Mouse (Mus musculus): ENCODE results near the gene Cat. TPM values are rescaled to one million over a fixed set of nuclear protein-coding genes. Genes with fewer than 3 reads are reported as not detected.

The Cat gene
- total RNA-seq, 2 experiments from 2014 or later: 404 to 406 TPM

DNA sequence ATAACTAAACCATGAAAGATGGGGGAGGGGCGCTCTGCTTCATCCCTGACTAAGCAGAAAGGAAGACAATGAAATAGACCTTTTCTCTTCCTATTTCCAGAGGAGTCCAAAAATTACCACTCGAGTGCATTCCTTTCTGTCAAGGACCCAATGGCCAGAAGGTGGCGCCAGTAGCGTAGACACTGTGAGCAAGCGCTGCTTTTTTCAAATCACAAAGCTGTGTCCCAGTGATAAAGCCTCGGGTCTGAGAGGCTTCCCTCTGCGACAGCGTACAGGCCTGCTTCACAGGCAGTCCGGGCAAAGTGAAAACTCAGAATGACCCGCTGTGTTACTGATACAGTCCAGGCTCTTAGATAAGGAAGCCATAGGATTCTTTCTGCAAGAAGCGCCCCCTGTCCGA lies 45.2 kb downstream of the Cat start:
- peak; percentile 71 to 74 for DNase-seq (ENCODE audit: low spot score in 2 of 2)

- DNase-seq (ENCODE audit: low spot score in 2 of 2): no peak
Measured at GRCm38 (mm10) chr2:103439071-103439622, 45.8 kb downstream of the Cat start.

GRCm38 (mm10) chr2:103436534-103436933 lies 48.4 kb downstream of the Cat start:
- no peak for DNase-seq (ENCODE audit: low spot score in 2 of 2)

DNA sequence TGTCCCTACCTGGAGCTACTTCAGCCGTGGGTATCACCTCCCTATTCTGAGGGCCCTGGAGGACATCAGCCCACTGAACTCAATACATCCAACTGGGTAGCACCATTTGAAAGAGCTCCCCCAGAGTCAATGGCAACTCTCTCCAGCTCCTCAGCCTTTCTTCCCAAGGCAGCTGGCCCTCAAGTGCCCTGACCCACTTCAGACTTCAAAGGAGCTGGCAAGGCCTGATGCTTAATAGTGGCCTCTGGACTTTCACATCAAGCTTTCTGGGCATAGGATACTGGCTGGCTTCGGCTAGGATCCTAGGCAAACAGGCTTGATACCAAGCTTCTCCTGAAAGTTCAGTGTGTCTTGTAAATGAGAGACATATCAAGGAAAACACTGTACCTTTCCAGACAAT lies 49.9 kb downstream of the Cat start:
- DNase-seq (ENCODE audit: low spot score in 2 of 2): no peak

DNA sequence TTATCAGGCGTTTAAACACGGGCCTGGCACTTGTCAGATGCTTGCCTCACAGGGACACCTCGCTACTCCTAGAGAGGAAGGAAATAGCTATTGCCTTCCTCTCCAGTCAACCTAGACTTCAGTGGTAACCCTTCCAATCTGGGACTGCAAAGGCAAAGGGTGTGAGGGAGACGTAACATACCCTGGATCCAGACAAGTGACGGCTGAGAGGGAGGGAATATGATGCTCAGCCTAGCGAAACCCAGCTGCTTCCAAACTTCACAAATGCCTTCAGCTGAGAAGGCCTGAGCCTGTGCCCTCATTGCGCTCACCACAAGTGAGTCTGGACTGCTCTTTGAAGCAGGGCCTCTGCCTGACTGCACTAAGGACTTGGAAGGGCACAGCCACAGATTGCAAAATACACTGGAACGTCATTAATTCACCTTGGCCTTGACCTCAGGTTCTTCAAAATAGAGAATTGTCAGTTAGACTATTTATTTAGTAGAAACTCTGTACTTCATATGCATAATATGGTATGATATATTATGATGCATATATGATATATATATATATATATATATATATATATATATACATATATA lies 52.2 kb downstream of the Cat start:
- DNase-seq (ENCODE audit: low spot score in 2 of 2): no peak

DNA sequence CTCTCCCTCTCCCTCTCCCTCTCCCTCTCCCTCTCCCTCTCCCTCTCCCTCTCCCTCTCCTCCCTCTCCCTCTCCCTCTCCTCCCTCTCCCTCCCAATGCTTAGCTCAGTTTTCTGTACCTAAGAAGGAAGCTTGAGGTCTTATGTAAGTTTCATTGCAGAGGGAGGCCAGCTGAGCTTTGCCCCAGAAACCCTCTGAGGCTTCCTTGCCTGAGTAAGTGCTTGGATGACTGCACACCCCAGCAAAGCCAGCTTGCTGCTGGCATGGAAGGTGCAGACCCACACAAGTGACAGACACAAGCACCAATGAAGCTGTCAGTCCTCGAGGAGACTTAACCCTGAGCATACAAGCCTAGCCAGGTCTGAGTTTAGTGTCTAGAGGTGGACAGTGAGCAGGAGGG lies 54.2 kb downstream of the Cat start:
- no peak for DNase-seq (ENCODE audit: low spot score in 2 of 2)

DNA sequence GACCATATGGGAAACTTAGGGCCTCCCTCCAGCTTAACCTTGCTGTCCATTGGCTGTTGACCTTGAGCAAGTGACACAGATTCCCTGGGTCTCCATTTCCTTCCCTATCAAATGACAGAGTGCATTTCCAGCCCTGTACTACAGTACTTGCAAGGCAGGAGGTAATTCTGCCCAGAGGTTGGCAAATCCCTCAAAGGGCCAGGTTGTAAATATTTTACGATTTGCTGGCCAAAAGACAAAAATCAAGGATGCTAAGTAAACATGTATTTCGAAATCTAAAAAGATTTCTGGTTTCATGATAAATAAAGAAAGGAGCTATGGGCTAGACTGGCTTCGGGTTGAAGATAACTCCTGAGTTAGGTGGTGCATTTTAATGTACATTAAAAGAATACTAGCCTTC lies 56.6 kb downstream of the Cat start:
- DNase-seq (ENCODE audit: low spot score in 2 of 2): no peak

GRCm38 (mm10) chr2:103425456-103426063 lies 59.4 kb downstream of the Cat start:
- no peak for DNase-seq (ENCODE audit: low spot score in 2 of 2)

DNA sequence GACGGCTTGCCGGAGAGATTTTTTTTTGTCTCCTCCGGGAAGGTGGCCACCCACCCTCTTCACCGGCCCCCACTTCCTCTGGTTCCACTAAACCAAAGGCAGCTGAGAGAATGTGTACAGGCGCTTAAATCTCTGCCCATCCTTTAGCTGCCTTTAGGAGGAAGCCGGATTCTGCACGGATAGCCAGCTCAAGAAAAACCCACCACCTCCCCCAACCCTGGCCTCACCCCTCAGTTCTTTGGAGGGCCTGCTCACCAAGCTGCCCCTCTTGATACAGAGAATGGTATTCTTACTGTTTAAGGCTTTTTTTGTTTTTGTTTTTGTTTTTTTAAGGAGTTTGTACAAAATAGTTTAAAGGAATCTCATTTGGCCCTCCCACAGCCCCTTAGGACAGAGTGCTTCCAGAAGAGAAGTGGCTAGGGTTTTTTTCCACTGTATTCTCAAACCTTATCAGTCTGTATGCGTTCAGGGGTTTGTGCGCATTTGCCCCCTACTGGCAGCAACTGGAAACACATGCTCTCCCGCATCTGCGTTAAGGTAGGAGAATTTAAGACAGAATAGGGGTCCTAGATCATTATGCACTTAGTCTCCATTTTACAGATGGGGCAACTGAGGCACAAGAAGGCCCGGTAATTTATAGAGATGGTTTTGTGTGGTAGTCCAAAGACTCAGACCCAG lies 60.5 kb downstream of the Cat start:
- peak; percentile 54 to 64 for DNase-seq (ENCODE audit: low spot score in 2 of 2)

- no peak for DNase-seq (ENCODE audit: low spot score in 2 of 2)
Measured at GRCm38 (mm10) chr2:103423884-103424283, 61.1 kb downstream of the Cat start.

GRCm38 (mm10) chr2:103420650-103421507 lies 64.1 kb downstream of the Cat start:
- no peak for DNase-seq (ENCODE audit: low spot score in 2 of 2)

- no peak for DNase-seq (ENCODE audit: low spot score in 2 of 2)
Measured at GRCm38 (mm10) chr2:103415774-103416173, 69.2 kb downstream of the Cat start.

DNA sequence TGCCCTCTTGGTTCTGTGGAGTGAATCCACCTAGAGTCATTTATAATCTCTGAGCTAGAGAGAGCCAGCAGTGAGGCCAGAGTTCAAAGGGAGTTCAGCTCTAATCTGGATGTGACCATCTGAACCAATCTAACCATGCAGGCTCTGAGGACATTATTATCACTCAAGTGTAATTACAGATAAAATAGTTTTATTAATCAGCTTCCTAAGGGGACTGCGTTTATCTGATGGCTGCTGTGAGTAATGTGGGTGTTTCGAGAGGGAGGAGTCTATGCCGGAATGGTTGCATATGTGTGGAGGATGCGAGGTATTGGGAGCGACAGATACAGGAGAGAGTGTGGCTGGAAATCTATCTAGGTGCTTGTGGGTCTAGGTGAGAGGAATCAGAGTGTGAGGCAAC lies 71.6 kb downstream of the Cat start:
- no peak for DNase-seq (ENCODE audit: low spot score in 2 of 2)

- no peak for DNase-seq (ENCODE audit: low spot score in 2 of 2)
Measured at GRCm38 (mm10) chr2:103411816-103412215, 73.1 kb downstream of the Cat start.

DNA sequence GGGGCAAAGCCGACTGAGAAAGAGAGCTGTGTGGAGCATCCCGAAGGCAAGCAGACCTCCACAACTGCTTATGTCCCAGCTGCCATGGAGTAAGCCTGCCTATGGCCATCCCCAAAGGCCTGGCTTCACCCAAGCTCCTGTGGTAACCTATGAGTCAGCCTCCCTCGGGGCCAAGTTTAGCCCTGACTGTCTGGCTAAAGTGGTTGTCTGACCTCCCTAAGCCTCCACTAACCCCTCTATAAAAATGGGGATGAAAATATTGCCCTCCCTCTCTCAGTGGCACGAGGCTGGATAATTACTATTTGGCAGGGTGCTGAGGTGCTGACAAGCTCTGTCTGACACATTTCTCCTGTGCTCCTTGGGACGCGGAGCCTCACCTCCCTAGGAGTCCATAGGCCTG lies 73.6 kb downstream of the Cat start, which contains the start of gene Elf5:
TSS of gene Elf5 (plus strand) at position 341 of the 400 bp plus-strand sequence.
- DNase-seq (ENCODE audit: low spot score in 2 of 2): peak in 1 of 2 experiments; percentile 14

GRCm38 (mm10) chr2:103406239-103406638 lies 78.7 kb downstream of the Cat start:
- DNase-seq (ENCODE audit: low spot score in 2 of 2): no peak

Other genes with a start within 250 kb of the Cat start
- gene Ehf, start 181.9 kb downstream of the Cat start, total RNA-seq (2021): under 1 TPM in 1 of 2 experiments, not detected in 1; 0.50 TPM
- gene Elf5, start 73.5 kb downstream of the Cat start, total RNA-seq (2021): not detected
- 10 to 100 TPM; 17.3 to 74.9 TPM for gene Abtb2, start 81.2 kb upstream of the Cat start, total RNA-seq (2021)

All from adrenal gland, adult 18-20 months (tissue).